Mouse (Mus musculus): ENCODE data around the gene Rnf146. TPM values are rescaled to one million over a fixed set of nuclear protein-coding genes. Genes with fewer than 3 reads are reported as not detected.

Gene Rnf146
- total RNA-seq (2023; ENCODE audit: inconsistent age) = 68.9 to 81.0 TPM (median 74.2 TPM) in 4 replicates

GRCm38 (mm10) chr10:29362197-29362900 lies at the start of gene Rnf146:
Gene Rnf146, minus strand, starts transcription at chr10:29362442.

GRCm38 (mm10) chr10:29313064-29313638 lies 49.1 kb downstream of the Rnf146 start, which contains the start of gene Echdc1:
Gene Echdc1, plus strand, starts transcription at chr10:29313166.

Other genes starting within 250 kb of the Rnf146 start
- not detected in 4 replicates for gene Soga3, start 218.6 kb downstream of the Rnf146 start, total RNA-seq (2023; ENCODE audit: inconsistent age)
- not detected in 4 replicates for gene Gm49353, start 163.5 kb downstream of the Rnf146 start, total RNA-seq (2023; ENCODE audit: inconsistent age)
- gene 9330159F19Rik, start 150.8 kb downstream of the Rnf146 start, total RNA-seq (2023; ENCODE audit: inconsistent age) = not detected in 4 replicates
- 6.8 to 18.4 TPM (median 11.3 TPM) in 4 replicates for gene Echdc1, start 49.3 kb downstream of the Rnf146 start, total RNA-seq (2023; ENCODE audit: inconsistent age)
- gene Rspo3, start 173.4 kb upstream of the Rnf146 start, total RNA-seq (2023; ENCODE audit: inconsistent age) = not detected in 4 replicates